Mouse (Mus musculus) adrenal gland, postnatal 25 days (tissue): ENCODE results near the gene Ice2. TPM values are rescaled to one million over a fixed set of nuclear protein-coding genes. Genes with fewer than 3 reads are reported as not detected.
A peak's percentile ranks its signal among the peaks of the same experiment; 100 is the strongest.

Source experiments
- DNase-seq: peaks from one replicate; pipeline ENCODE4 v3.0.0; 2021; ENCODE audit warnings: mixed read lengths
- total RNA-seq: library from RNA; stranded (reverse); gene quantifications from 2 replicates; pipeline ENCODE4 v1.2.3, GENCODE M21; 2021

Ice2 gene
- total RNA-seq, 1 experiment from 2014 or later: 19.8 TPM

- no peak for DNase-seq
Observed at GRCm38 (mm10) chr9:69404671-69405070, 7.0 kb downstream of the Ice2 start.

- no peak for DNase-seq
Observed at GRCm38 (mm10) chr9:69419476-69419875, 21.8 kb downstream of the Ice2 start.

GRCm38 (mm10) chr9:69430531-69430930 lies 32.8 kb downstream of the Ice2 start:
- no peak for DNase-seq

GRCm38 (mm10) chr9:69431863-69432555 lies 34.3 kb downstream of the Ice2 start:
- DNase-seq: no peak

GRCm38 (mm10) chr9:69435194-69435593 lies 37.5 kb downstream of the Ice2 start:
- no peak for DNase-seq

GRCm38 (mm10) chr9:69435662-69436061 lies 38.0 kb downstream of the Ice2 start:
- no peak for DNase-seq

- no peak for DNase-seq
Observed at GRCm38 (mm10) chr9:69439805-69440357, 42.2 kb downstream of the Ice2 start.

- no peak for DNase-seq
Observed at GRCm38 (mm10) chr9:69442471-69443038, 44.8 kb downstream of the Ice2 start.

GRCm38 (mm10) chr9:69443203-69443602 lies 45.5 kb downstream of the Ice2 start:
- no peak for DNase-seq

- no peak for DNase-seq
Observed at GRCm38 (mm10) chr9:69448801-69449200, 51.1 kb downstream of the Ice2 start.

GRCm38 (mm10) chr9:69450636-69451035 lies 52.9 kb downstream of the Ice2 start:
- no peak for DNase-seq

- no peak for DNase-seq
Observed at GRCm38 (mm10) chr9:69451886-69452810, 54.4 kb downstream of the Ice2 start.

GRCm38 (mm10) chr9:69453066-69453900 lies 55.6 kb downstream of the Ice2 start, which contains the start of gene Anxa2:
Anxa2 (plus strand) TSS chr9:69453620.
- DNase-seq: peak; percentile 99

GRCm38 (mm10) chr9:69453901-69454666 lies 56.4 kb downstream of the Ice2 start:
- DNase-seq: peak; percentile 44

GRCm38 (mm10) chr9:69454691-69455090 lies 57.0 kb downstream of the Ice2 start:
- no peak for DNase-seq

- no peak for DNase-seq
Observed at GRCm38 (mm10) chr9:69455391-69455790, 57.7 kb downstream of the Ice2 start.

GRCm38 (mm10) chr9:69456406-69457075 lies 58.8 kb downstream of the Ice2 start:
- no peak for DNase-seq

GRCm38 (mm10) chr9:69457143-69457542 lies 59.4 kb downstream of the Ice2 start:
- no peak for DNase-seq

- peak; percentile 84 for DNase-seq
Observed at GRCm38 (mm10) chr9:69457747-69458625, 60.3 kb downstream of the Ice2 start.
